Mouse (Mus musculus) adrenal gland, postnatal 10 days (tissue): Measurements from ENCODE around the gene Entpd3. TPM values are rescaled to one million over a fixed set of nuclear protein-coding genes. Genes with fewer than 3 reads are reported as not detected.

Source experiments
- DNase-seq: peaks from one replicate; pipeline ENCODE4 v3.0.0; 2021; ENCODE audit warnings: mixed read lengths
- total RNA-seq, 2 experiments: library from RNA; stranded (reverse); gene quantifications; 2 replicates each; pipeline ENCODE4 v1.2.3; 2021

Gene Entpd3
- total RNA-seq, 2 experiments from 2014 or later = 0.87 to 1.1 TPM

- DNase-seq = peak; percentile 38
These were observed 6.1 kb upstream of the Entpd3 start for GRCm38 (mm10) chr9:120533446-120533950.

GRCm38 (mm10) chr9:120541411-120541810 lies 1.8 kb downstream of the Entpd3 start:
- no peak for DNase-seq

GRCm38 (mm10) chr9:120542241-120542640 lies 2.6 kb downstream of the Entpd3 start:
- no peak for DNase-seq

- DNase-seq = no peak
These were observed 6.4 kb downstream of the Entpd3 start for GRCm38 (mm10) chr9:120545994-120546393.

GRCm38 (mm10) chr9:120546482-120546881 lies 6.9 kb downstream of the Entpd3 start:
- no peak for DNase-seq

GRCm38 (mm10) chr9:120547026-120547668 lies 7.5 kb downstream of the Entpd3 start:
- no peak for DNase-seq

- DNase-seq = no peak
These were observed 11.2 kb downstream of the Entpd3 start for GRCm38 (mm10) chr9:120550778-120551177.

- no peak for DNase-seq
These were observed 24.0 kb downstream of the Entpd3 start for GRCm38 (mm10) chr9:120563590-120563989.

GRCm38 (mm10) chr9:120564247-120564646 lies 24.6 kb downstream of the Entpd3 start:
- no peak for DNase-seq

GRCm38 (mm10) chr9:120566384-120566783 lies 26.8 kb downstream of the Entpd3 start:
- DNase-seq = no peak

GRCm38 (mm10) chr9:120568917-120569316 lies 29.3 kb downstream of the Entpd3 start:
- DNase-seq = no peak

GRCm38 (mm10) chr9:120569721-120570333 lies 30.2 kb downstream of the Entpd3 start:
- DNase-seq = peak; percentile 65

GRCm38 (mm10) chr9:120570334-120570725 lies 30.7 kb downstream of the Entpd3 start:
- no peak for DNase-seq

- peak; percentile 99 for DNase-seq
These were observed 31.3 kb downstream of the Entpd3 start, which contains the start of gene Rpl14 for GRCm38 (mm10) chr9:120570741-120571592. TSS of gene Rpl14 (plus strand) at chr9:120571444.

GRCm38 (mm10) chr9:120571593-120572385 lies 32.2 kb downstream of the Entpd3 start:
- no peak for DNase-seq

- no peak for DNase-seq
These were observed 36.4 kb downstream of the Entpd3 start for GRCm38 (mm10) chr9:120575748-120576661.

- DNase-seq = no peak
These were observed 37.0 kb downstream of the Entpd3 start for GRCm38 (mm10) chr9:120576662-120577013.

- DNase-seq = peak; percentile 91
These were observed 37.6 kb downstream of the Entpd3 start for GRCm38 (mm10) chr9:120577133-120577651.

GRCm38 (mm10) chr9:120577706-120578405 lies 38.2 kb downstream of the Entpd3 start:
- DNase-seq = no peak

GRCm38 (mm10) chr9:120578701-120579100 lies 39.1 kb downstream of the Entpd3 start:
- no peak for DNase-seq
